ENCODE assay signal across 21 mouse cellular contexts in the genomic region with DNA sequence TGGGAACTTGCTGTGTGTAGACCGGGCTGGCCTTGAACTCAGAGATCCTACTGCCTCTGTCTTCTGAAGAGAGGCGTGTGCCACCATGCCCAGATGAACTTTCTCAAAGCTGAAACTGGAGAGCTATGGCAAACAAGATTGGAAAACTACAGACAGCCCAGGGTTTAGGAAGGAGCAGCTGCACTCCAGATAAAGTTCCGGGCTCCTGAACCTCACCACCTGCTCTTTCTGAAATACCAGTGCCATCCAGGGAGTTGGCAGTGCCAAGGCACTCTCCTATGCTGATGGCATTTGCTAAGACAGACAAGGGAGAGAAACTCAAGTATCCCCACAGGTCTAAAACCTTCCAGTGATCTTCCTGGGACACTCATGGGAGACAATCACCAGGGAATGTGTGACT. TPM values are rescaled to one million over a fixed set of nuclear protein-coding genes. Genes with fewer than 3 reads are reported as not detected.
A peak's percentile ranks its signal among the peaks of the same experiment; 100 is the strongest.
DNase-seq lines count a peak whose midpoint lies in the region; ATAC-seq and TF ChIP-seq lines count a peak whose summit lies in the region.
"Had no signal": no experiment of that assay in that cellular context is flagged by ENCODE, and none has a peak within 500 bp of the region (broad histone marks: within the 10 kb centered on the region; RNA-seq: fewer than 3 reads in every experiment).

No protein-coding gene starts in this region.

- TF ChIP-seq CTCF in gastrocnemius, adult 2 months (IDR thresholded peaks at IDR 0.05) = no peak

- no peak overlapping the region for H3ac ChIP-seq in myocyte (ENCODE audit: control insufficient read depth, insufficient read length)

- no peak for ATAC-seq in frontal cortex, adult (ENCODE audit: low TSS enrichment)
- ATAC-seq: activated CD4-positive, CD25-positive, alpha-beta regulatory T cell, adult 4 months; CD4-positive, CD25-positive, alpha-beta regulatory T cell, adult 4 months; Patski had no signal

- H3K4me2 ChIP-seq in myocyte (ENCODE audit: low read depth) = no peak overlapping the region

- H3K79me2 ChIP-seq in myocyte (ENCODE audit: control insufficient read depth, insufficient read depth) = no peaks in the 10 kb centered on the region

- H3K4me3 ChIP-seq in gastrocnemius, adult 2 months = no peak overlapping the region
- H3K4me3 ChIP-seq in myocyte = no peak overlapping the region

- no peak for DNase-seq in gastrocnemius, adult 2 months
- DNase-seq in gastrocnemius, postnatal 4 days (ENCODE audit: low spot score in 2 of 2) = no peak
- peak; percentile 43 for DNase-seq in brain, adult 2 months (ENCODE audit: low read depth, low spot score)
- peak; percentile 46 for DNase-seq in skeletal muscle tissue, adult 2 months (ENCODE audit: low read depth, low spot score)
- DNase-seq in kidney, postnatal 4 days = no peak
- DNase-seq in c-Kit-positive CD71-positive TER-119-positive erythroid progenitor cells, embryonic 14.5 days (ENCODE audit: low spot score) = no peak
- DNase-seq: adrenal gland, adult 2 months; adrenal gland, adult 8-10 months; adrenal gland, postnatal 10 days; adrenal gland, postnatal 14 days; adrenal gland, postnatal 25 days; adrenal gland, postnatal 36 days; B cell, adult 2 months; cerebellum, adult 11 months; cerebellum, adult 11-12 months had no signal

- intact Hi-C loops in gastrocnemius, adult 2 months (cut with DNase I) = no loop called here

- H3K27me3 ChIP-seq in myocyte (ENCODE audit: control insufficient read depth, insufficient read depth, insufficient read length) = no peaks in the 10 kb centered on the region
- H3K27me3 ChIP-seq: CH12.LX, Patski had no signal

- H3K36me3 ChIP-seq in myocyte (ENCODE audit: control insufficient read depth, insufficient read depth) = peaks cover 3% of the 10 kb centered on the region

- no peak for TF ChIP-seq POLR2A in myocyte (IDR thresholded peaks at IDR 0.05; ENCODE audit: insufficient read length, low read depth)

- H3K27ac ChIP-seq in gastrocnemius, adult 2 months = peak overlapping the region; percentile 35

TF ChIP-seq in myocyte, 11 proteins besides CTCF, POLR2A, EP300 and RAD21:
- TF ChIP-seq TCF12 (IDR thresholded peaks at IDR 0.05; ENCODE audit: insufficient read depth, poor library complexity, severe bottlenecking) (peak; percentile 81), CEBPB (IDR thresholded peaks at IDR 0.05; ENCODE audit: insufficient read depth, poor library complexity, severe bottlenecking) (no peak), MYOD1 (IDR thresholded peaks at IDR 0.05; ENCODE audit: control insufficient read depth in 1 of 3, insufficient read length in 2 of 3, low read depth in 2 of 3) (peak; percentile 73 to 86 (median 75)), MYOG (IDR thresholded peaks at IDR 0.05; ENCODE audit: control insufficient read depth in 1 of 3, insufficient read depth in 1 of 3, insufficient read length in 2 of 3, low read depth in 2 of 3) (peak in 2 of 3 experiments; percentile 89 to 92)

RNA-seq across cellular contexts. Expression of a gene that starts 47.5 kb away (rescaled TPM):
- under 1 TPM; 0.45 to 0.89 TPM for total RNA-seq in gastrocnemius, adult 2 months (2021)
- 1 to 10 TPM; 4.7 to 4.8 TPM for total RNA-seq in gastrocnemius, postnatal 4 days (2021)
- 34.3 TPM for polyA plus RNA-seq in myocyte (2012; fragmentation: generic; extraction: Trizol)

Comparison
In these comparisons a context has a peak if more than half of its experiments do, and no peak if none do; other contexts are left out.
1. DNase-seq: peak in brain, adult 2 months (single experiment) and skeletal muscle tissue, adult 2 months (single experiment); none in gastrocnemius, adult 2 months (single experiment), gastrocnemius, postnatal 4 days (0 of 2), kidney, postnatal 4 days (0 of 2) and c-Kit-positive CD71-positive TER-119-positive erythroid progenitor cells, embryonic 14.5 days (single experiment).